Mouse (Mus musculus) forebrain, embryonic 15.5 days (tissue): ENCODE results near the gene Vmn2r100. TPM values are rescaled to one million over a fixed set of nuclear protein-coding genes. Genes with fewer than 3 reads are reported as not detected.

Source experiments
- ATAC-seq: fragments of 200-750 bp; cut with Nextera tagmentation; replicated peaks from 2 replicates; pipeline ENCODE4 v1.8.0; 2017; ENCODE audit warnings: mild to moderate bottlenecking, moderate TSS enrichment, moderate library complexity
- H3K27ac ChIP-seq: fragments of 300-500 bp; sonication (generic); replicated peaks from 2 replicates; pipeline ENCODE4 v1.5.1; 2015; ENCODE audit warnings: mild to moderate bottlenecking, inconsistent platforms
- H3K27me3 ChIP-seq: fragments of 300-500 bp; sonication (generic); 2 replicates; pipeline ENCODE4 v1.6.1; 2015; ENCODE audit warnings: inconsistent platforms
- H3K36me3 ChIP-seq: fragments of 300-500 bp; sonication (generic); 2 replicates; pipeline ENCODE4 v1.6.1; 2015; ENCODE audit warnings: mild to moderate bottlenecking, inconsistent platforms
- H3K4me1 ChIP-seq: fragments of 300-500 bp; sonication (generic); 2 replicates; pipeline ENCODE4 v1.6.1; 2015; ENCODE audit warnings: inconsistent platforms
- H3K4me2 ChIP-seq: fragments of 300-500 bp; sonication (generic); replicated peaks from 2 replicates; pipeline ENCODE4 v1.6.1; 2015; ENCODE audit warnings: mild to moderate bottlenecking, inconsistent platforms
- H3K4me3 ChIP-seq: fragments of 300-500 bp; sonication (generic); 2 replicates; pipeline ENCODE4 v1.5.1; 2015; ENCODE audit warnings: mild to moderate bottlenecking, inconsistent platforms
- H3K9ac ChIP-seq: fragments of 300-500 bp; sonication (generic); replicated peaks from 2 replicates; pipeline ENCODE4 v1.6.1; 2015; ENCODE audit warnings: mild to moderate bottlenecking, inconsistent platforms
- H3K9me3 ChIP-seq: fragments of 300-500 bp; sonication (generic); 2 replicates; pipeline ENCODE4 v1.6.1; 2016; ENCODE audit warnings: inconsistent platforms
- polyA plus RNA-seq: library from polyadenylated mRNA; unstranded; fragments of >200 nt; fragmentation: Nextera tagmentation; extraction: Ambion mirVana; gene quantifications from 2 replicates; pipeline ENCODE4 v1.2.1, GENCODE M21; 2015

Vmn2r100 gene
- polyA plus RNA-seq, result not detected in 2 replicates

GRCm38 (mm10) chr17:19504432-19504831, at the start of gene Vmn2r100:
Vmn2r100 (plus strand) TSS chr17:19504732.
- H3K4me1 ChIP-seq, result no peaks in the 10 kb centered on the region
- no peaks in the 10 kb centered on the region for H3K36me3 ChIP-seq
- no peak for ATAC-seq

GRCm38 (mm10) chr17:19482866-19483265, 21.7 kb upstream of the Vmn2r100 start:
- no peak overlapping the region for H3K27ac ChIP-seq
- H3K9ac ChIP-seq, result no peak overlapping the region
- no peaks in the 10 kb centered on the region for H3K4me1 ChIP-seq
- no peak overlapping the region for H3K4me3 ChIP-seq
- ATAC-seq, result no peak
- H3K4me2 ChIP-seq, result no peak overlapping the region
- H3K27me3 ChIP-seq, result no peaks in the 10 kb centered on the region
- H3K36me3 ChIP-seq, result no peaks in the 10 kb centered on the region
- H3K9me3 ChIP-seq, result peaks cover 3% of the 10 kb centered on the region; the same call in 1 of the 2 replicates

More at GRCm38 (mm10) chr17:19504432-19504831, at the start of gene Vmn2r100:
- Histone ChIP-seq H3K27me3 (no peaks in the 10 kb centered on the region), H3K27ac (no peak within 1 kb of the TSS), H3K9ac (no peak within 1 kb of the TSS), H3K4me3 (no peak within 1 kb of the TSS), H3K4me2 (no peak within 1 kb of the TSS), H3K9me3 (no peaks in the 10 kb centered on the region)

- no peaks in the 10 kb centered on the region for H3K4me1 ChIP-seq
- ATAC-seq, result no peak
- H3K4me3 ChIP-seq, result no peak within 1 kb of the TSS
- no peaks in the 10 kb centered on the region for H3K36me3 ChIP-seq
- no peak within 1 kb of the TSS for H3K9ac ChIP-seq
- H3K27ac ChIP-seq, result no peak within 1 kb of the TSS
- H3K27me3 ChIP-seq, result no peaks in the 10 kb centered on the region
- H3K9me3 ChIP-seq, result peaks cover 8% of the 10 kb centered on the region; the same call in 1 of the 2 replicates
- H3K4me2 ChIP-seq, result no peak within 1 kb of the TSS
These were observed 72.4 kb downstream of the Vmn2r100 start, which contains the start of gene Vmn2r101 for GRCm38 (mm10) chr17:19576927-19577326. Vmn2r101 (plus strand) TSS chr17:19577227.

Other genes with a start within 250 kb of the Vmn2r100 start
- not detected in 2 replicates for gene Vmn2r99, start 142.8 kb upstream of the Vmn2r100 start, polyA plus RNA-seq
- gene Vmn2r101, start 72.5 kb downstream of the Vmn2r100 start, polyA plus RNA-seq, result not detected in 2 replicates
- gene Vmn2r102, start 155.6 kb downstream of the Vmn2r100 start, polyA plus RNA-seq, result not detected in 2 replicates